Mouse (Mus musculus) olfactory bulb, adult 2 months (tissue): ENCODE measurements around the gene Sdc4.

Source experiments
- CTCF ChIP-seq: fragments of 200-500 bp; IDR thresholded peaks from 2 replicates; pipeline ENCODE4 v1.5.1; 2012; ENCODE audit warnings: low read depth, mild to moderate bottlenecking, low read length, moderate library complexity; ENCODE audit not compliant: insufficient read depth
- POLR2A ChIP-seq: fragments of 200-500 bp; IDR thresholded peaks from 2 replicates; pipeline ENCODE4 v1.6.1; 2012; ENCODE audit warnings: mild to moderate bottlenecking, low read depth, low read length, moderate library complexity; ENCODE audit not compliant: insufficient read depth

GRCm38 (mm10) chr2:164417198-164417597, 26.5 kb downstream of the Sdc4 start:
- TF ChIP-seq CTCF (no peak), POLR2A (no peak)
